Mouse (Mus musculus) ES-E14 (cell line): Measurements from ENCODE around the gene Luc7l3. TPM values are rescaled to one million over a fixed set of nuclear protein-coding genes. Genes with fewer than 3 reads are reported as not detected.

Experiments used
- DNase-seq: peaks from one replicate; pipeline ENCODE4 v3.0.0-alpha.2; 2013; ENCODE audit warnings: low read depth, low spot score
- H3K27ac ChIP-seq: 2 replicates; pipeline ENCODE4 v1.5.1; 2012; ENCODE audit warnings: low read depth, mild to moderate bottlenecking, low read length, moderate library complexity, mixed read lengths; ENCODE audit not compliant: poor library complexity, insufficient read depth, severe bottlenecking
- H3K36me3 ChIP-seq: 2 replicates; pipeline ENCODE4 v1.6.1; 2012; ENCODE audit warnings: mild to moderate bottlenecking, low read length, moderate library complexity, mixed read lengths; ENCODE audit not compliant: control insufficient read depth, poor library complexity, insufficient read depth, severe bottlenecking
- H3K4me1 ChIP-seq, 2 experiments: fragments of 150-350 bp in 1 of 2; sonication (generic) in 1 of 2; 2 replicates each; pipeline ENCODE4 v1.6.1; 2012; ENCODE audit warnings: low read length in 2 of 2, mild to moderate bottlenecking in 1 of 2, mixed read lengths in 1 of 2; ENCODE audit not compliant: control insufficient read depth in 2 of 2, insufficient read depth in 2 of 2, poor library complexity in 1 of 2
- H3K4me3 ChIP-seq, 2 experiments: fragments of 150-350 bp in 1 of 2; sonication (generic) in 1 of 2; 2 replicates each; pipeline ENCODE4 v1.5.1; 2012; ENCODE audit warnings: low read length in 2 of 2, low read depth in 1 of 2, mild to moderate bottlenecking in 1 of 2, mixed read lengths in 1 of 2; ENCODE audit not compliant: insufficient read depth in 1 of 2, poor library complexity in 1 of 2, severe bottlenecking in 1 of 2
- H3K9ac ChIP-seq: 2 replicates; pipeline ENCODE4 v1.6.1; 2012; ENCODE audit warnings: low read depth, mild to moderate bottlenecking, low read length, mixed read lengths; ENCODE audit not compliant: poor library complexity, insufficient read depth, severe bottlenecking
- H3K9me3 ChIP-seq: fragments of 150-350 bp; sonication (generic); 2 replicates; pipeline ENCODE4 v1.6.1; 2012; ENCODE audit warnings: low read depth, mild to moderate bottlenecking, low read length; ENCODE audit not compliant: control insufficient read depth, insufficient read depth
- CHD2 ChIP-seq: IDR thresholded peaks from 2 replicates; pipeline ENCODE4 v1.6.1; 2014; ENCODE audit warnings: mild to moderate bottlenecking, low read depth, low read length, inconsistent platforms
- HCFC1 ChIP-seq: IDR thresholded peaks from 2 replicates; pipeline ENCODE4 v1.6.1; 2012; ENCODE audit warnings: low read length, inconsistent platforms, borderline replicate concordance; ENCODE audit not compliant: insufficient read depth
- MAFK ChIP-seq: IDR thresholded peaks from 2 replicates; pipeline ENCODE4 v1.6.1; 2014; ENCODE audit warnings: mild to moderate bottlenecking, low read depth, low read length, inconsistent platforms; ENCODE audit not compliant: insufficient read depth
- ZC3H11A ChIP-seq: IDR thresholded peaks from 2 replicates; pipeline ENCODE4 v1.6.1; 2012; ENCODE audit warnings: low read depth, mild to moderate bottlenecking, inconsistent platforms, low read length, borderline replicate concordance
- ZNF384 ChIP-seq: IDR thresholded peaks from 2 replicates; pipeline ENCODE4 v1.6.1; 2012; ENCODE audit warnings: low read depth, low read length, inconsistent platforms
- in situ Hi-C, 2 experiments: fragments of 600-800 bp; cut with MboI; formaldehyde crosslinking; loops; one replicate each; pipeline ENCODE4 v1.15.1; 2025; ENCODE audit warnings: low sequenced_read_pairs in 2 of 2, inconsistent platforms in 1 of 2; ENCODE audit not compliant: unreplicated experiment in 2 of 2
- total RNA-seq: library from RNA; depleted of rRNA; stranded (reverse); fragments of 300-350 nt; gene quantifications from 2 replicates; pipeline ENCODE4 v1.2.3, GENCODE M21; 2012

Gene Luc7l3
- total RNA-seq, 1 experiment: 66.8 TPM

GRCm38 (mm10) chr11:94275686-94276085 lies 46.1 kb downstream of the Luc7l3 start:
- no peaks in the 10 kb centered on the region for H3K9me3 ChIP-seq
- no peak overlapping the region for H3K4me3 ChIP-seq
- H3K4me1 ChIP-seq: peaks cover 0 to 7% of the 10 kb centered on the region in 2 experiments; a peak in 1 of 4 replicates
- no peaks in the 10 kb centered on the region for H3K36me3 ChIP-seq
- in situ Hi-C loops: loop anchor here (10.0 kb wide), 2 partner anchors 141 to 151 kb away; no protein-coding TSS in a partner anchor
- H3K27ac ChIP-seq: no peak overlapping the region
- DNase-seq: no peak
- TF ChIP-seq MAFK (no peak), CHD2 (no peak), ZNF384 (no peak), ZC3H11A (no peak), HCFC1 (no peak)
- H3K9ac ChIP-seq: no peak overlapping the region

GRCm38 (mm10) chr11:94275226-94275625 lies 46.6 kb downstream of the Luc7l3 start:
- H3K36me3 ChIP-seq: no peaks in the 10 kb centered on the region
- in situ Hi-C loops: loop anchor here (10.0 kb wide), 2 partner anchors 140 to 150 kb away; no protein-coding TSS in a partner anchor
- H3K4me1 ChIP-seq: peaks cover 0 to 7% of the 10 kb centered on the region in 2 experiments; a peak in 1 of 4 replicates
- H3K4me3 ChIP-seq: no peak overlapping the region
- no peak for TF ChIP-seq HCFC1
- TF ChIP-seq ZC3H11A: no peak
- no peak for TF ChIP-seq ZNF384
- TF ChIP-seq MAFK: no peak
- no peak for TF ChIP-seq CHD2
- no peaks in the 10 kb centered on the region for H3K9me3 ChIP-seq
- no peak for DNase-seq
- H3K9ac ChIP-seq: no peak overlapping the region
- no peak overlapping the region for H3K27ac ChIP-seq

GRCm38 (mm10) chr11:94274206-94274867 lies 47.5 kb downstream of the Luc7l3 start:
- Histone ChIP-seq H3K4me1 (peaks cover 0 to 7% of the 10 kb centered on the region in 2 experiments; a peak in 1 of 4 replicates), H3K4me3 (no peak overlapping the region), H3K9ac (no peak overlapping the region), H3K36me3 (no peaks in the 10 kb centered on the region), H3K9me3 (no peaks in the 10 kb centered on the region), H3K27ac (peak overlapping the region; percentile 56)
- DNase-seq: no peak
- TF ChIP-seq HCFC1 (no peak), ZC3H11A (no peak), ZNF384 (no peak), CHD2 (no peak), MAFK (no peak)
- in situ Hi-C loops: loop anchor here (10.0 kb wide), 2 partner anchors 140 to 150 kb away; no protein-coding TSS in a partner anchor

- H3K9ac ChIP-seq: no peak overlapping the region
- H3K9me3 ChIP-seq: no peaks in the 10 kb centered on the region
- DNase-seq: no peak
- H3K36me3 ChIP-seq: no peaks in the 10 kb centered on the region
- no peak overlapping the region for H3K4me3 ChIP-seq
- no peak overlapping the region for H3K27ac ChIP-seq
- no peak for TF ChIP-seq ZC3H11A
- no peak for TF ChIP-seq HCFC1
- TF ChIP-seq ZNF384: no peak
- no peak for TF ChIP-seq MAFK
- TF ChIP-seq CHD2: no peak
- peaks cover 0 to 7% of the 10 kb centered on the region in 2 experiments; a peak in 1 of 4 replicates for H3K4me1 ChIP-seq
- in situ Hi-C loops: loop anchor here (10.0 kb wide), 2 partner anchors 138 to 148 kb away; no protein-coding TSS in a partner anchor
These were observed 48.5 kb downstream of the Luc7l3 start for GRCm38 (mm10) chr11:94272960-94273927.
